Comparison of ENCODE assay signal across 9 mouse cellular contexts in genomic region chr4:140439856-140440255, GRCm38 (mm10).
DNase-seq lines count a peak whose midpoint lies in the region; ATAC-seq and TF ChIP-seq lines count a peak whose summit lies in the region.
"Had no signal": no experiment of that assay in that cellular context is flagged by ENCODE, and none has a peak within 500 bp of the region (broad histone marks: within the 10 kb centered on the region; RNA-seq: fewer than 3 reads in every experiment).

No protein-coding gene starts in this region.

- H3K9ac ChIP-seq in kidney, embryonic 14.5 days (ENCODE audit: low read depth, low read length), result no peak overlapping the region
- H3K9ac ChIP-seq: heart, embryonic 15.5 days had no signal

- no peaks in the 10 kb centered on the region for H3K27me3 ChIP-seq in kidney, embryonic 14.5 days (ENCODE audit: control insufficient read depth, insufficient read depth, low read length)
- no peaks in the 10 kb centered on the region for H3K27me3 ChIP-seq in kidney, adult 2 months (replicated peaks; ENCODE audit: control insufficient read depth, insufficient read depth, low read length)
- H3K27me3 ChIP-seq: heart, embryonic 15.5 days had no signal

- 19% methylated on average over 3 of the region's 3 CpGs for WGBS in kidney, embryonic 14.5 days
- WGBS in kidney, adult 2 months, result 24% methylated on average over 3 of the region's 3 CpGs

- peaks cover 10% of the 10 kb centered on the region for H3K4me1 ChIP-seq in kidney, embryonic 14.5 days (ENCODE audit: control insufficient read depth, insufficient read depth, low read length)
- H3K4me1 ChIP-seq in kidney, adult 2 months (ENCODE audit: control insufficient read depth, insufficient read depth, low read length), result no peaks in the 10 kb centered on the region
- H3K4me1 ChIP-seq: heart, embryonic 15.5 days had no signal

- H3K4me2 ChIP-seq in kidney, embryonic 14.5 days (replicated peaks; ENCODE audit: low read depth, low read length), result no peak overlapping the region
- H3K4me2 ChIP-seq: heart, embryonic 15.5 days had no signal

- no peak overlapping the region for H3K27ac ChIP-seq in kidney, embryonic 14.5 days (ENCODE audit: low read depth, low read length)
- H3K27ac ChIP-seq in kidney, adult 2 months (ENCODE audit: insufficient read depth, low read depth, low read length), result no peak overlapping the region
- H3K27ac ChIP-seq: heart, embryonic 15.5 days had no signal

- TF ChIP-seq CTCF in kidney, adult 2 months (conservative IDR thresholded peaks at IDR 0.05; ENCODE audit: insufficient read depth, insufficient read length, low read depth, low read length), result no peak

- H3K36me3 ChIP-seq in kidney, embryonic 14.5 days (ENCODE audit: control insufficient read depth, insufficient read depth, low read length), result no peaks in the 10 kb centered on the region
- no peaks in the 10 kb centered on the region for H3K36me3 ChIP-seq in kidney, adult 2 months (ENCODE audit: control insufficient read depth, insufficient read depth, low read length)
- H3K36me3 ChIP-seq: heart, embryonic 15.5 days had no signal

- peak; percentile 11 for DNase-seq in kidney, adult 11 months
- peak; percentile 16 for DNase-seq in adipocyte (ENCODE audit: low spot score)
- peak; percentile 27 for DNase-seq in kidney, adult 2 months
- DNase-seq in ovary, postnatal 36 days (ENCODE audit: low spot score), result peak; percentile 42
- no peak for DNase-seq in natural killer cell, adult 2 months (ENCODE audit: low spot score in 2 of 2)
- DNase-seq in layer of hippocampus, adult 9-10 months (ENCODE audit: low spot score), result no peak
- no peak for DNase-seq in left cerebral cortex, adult 11 months (ENCODE audit: low spot score)

- H3K9me3 ChIP-seq in kidney, embryonic 14.5 days (ENCODE audit: control insufficient read depth, low read length), result no peaks in the 10 kb centered on the region
- H3K9me3 ChIP-seq: heart, embryonic 15.5 days had no signal

- ATAC-seq in kidney, embryonic 14.5 days (ENCODE audit: low FRiP score, low TSS enrichment), result no peak

- no peak overlapping the region for H3K4me3 ChIP-seq in kidney, embryonic 14.5 days (ENCODE audit: low read length)
- H3K4me3 ChIP-seq in kidney, adult 2 months (ENCODE audit: insufficient read depth, low read depth, low read length), result no peak overlapping the region
- H3K4me3 ChIP-seq: heart, embryonic 15.5 days had no signal

- no peak for TF ChIP-seq POLR2A in kidney, adult 2 months (IDR thresholded peaks at IDR 0.05; ENCODE audit: low read depth, low read length)

Comparison
In these comparisons a context has a peak if more than half of its experiments do, and no peak if none do; other contexts are left out.
1. DNase-seq: peak in kidney, adult 11 months (single experiment), adipocyte (single experiment), kidney, adult 2 months (single experiment) and ovary, postnatal 36 days (single experiment); none in natural killer cell, adult 2 months (0 of 2), layer of hippocampus, adult 9-10 months (single experiment) and left cerebral cortex, adult 11 months (single experiment).